Mouse (Mus musculus) brain, embryonic 14.5 days (tissue): ENCODE results near the gene Kctd4.

Experiments used
- CTCF ChIP-seq: fragments of 200-500 bp; IDR thresholded peaks from 2 replicates; pipeline ENCODE4 v1.5.1; 2012; ENCODE audit warnings: inconsistent platforms, mild to moderate bottlenecking, moderate library complexity, borderline replicate concordance; ENCODE audit not compliant: insufficient read depth, insufficient read length; ENCODE audit errors: extremely low read depth
- POLR2A ChIP-seq: fragments of 200-500 bp; IDR thresholded peaks from 2 replicates; pipeline ENCODE4 v1.6.1; 2012; ENCODE audit warnings: mild to moderate bottlenecking, inconsistent platforms, borderline replicate concordance; ENCODE audit not compliant: poor library complexity, insufficient read depth, insufficient read length, severe bottlenecking; ENCODE audit errors: extremely low read depth

- TF ChIP-seq CTCF (no peak), POLR2A (no peak)
Measured at GRCm38 (mm10) chr14:75963215-75963614, 8.4 kb downstream of the Kctd4 start.
